Mouse (Mus musculus) liver, embryonic 14.5 days (tissue): ENCODE measurements around the gene Fxr2.

ENCODE experiments used
- CTCF ChIP-seq: IDR thresholded peaks from 2 replicates; pipeline ENCODE4 v1.5.1; 2016; ENCODE audit warnings: antibody characterized with exemption, low read depth, control low read depth
- EP300 ChIP-seq: IDR thresholded peaks from 2 replicates; pipeline ENCODE4 v1.6.1; 2016; ENCODE audit warnings: antibody characterized with exemption, low read depth

- TF ChIP-seq CTCF: no peak
- TF ChIP-seq EP300: no peak
Observed at GRCm38 (mm10) chr11:69687061-69687460, 54.3 kb downstream of the Fxr2 start.
